Comparison of ENCODE assay signal across 18 mouse cellular contexts in the genomic region with DNA sequence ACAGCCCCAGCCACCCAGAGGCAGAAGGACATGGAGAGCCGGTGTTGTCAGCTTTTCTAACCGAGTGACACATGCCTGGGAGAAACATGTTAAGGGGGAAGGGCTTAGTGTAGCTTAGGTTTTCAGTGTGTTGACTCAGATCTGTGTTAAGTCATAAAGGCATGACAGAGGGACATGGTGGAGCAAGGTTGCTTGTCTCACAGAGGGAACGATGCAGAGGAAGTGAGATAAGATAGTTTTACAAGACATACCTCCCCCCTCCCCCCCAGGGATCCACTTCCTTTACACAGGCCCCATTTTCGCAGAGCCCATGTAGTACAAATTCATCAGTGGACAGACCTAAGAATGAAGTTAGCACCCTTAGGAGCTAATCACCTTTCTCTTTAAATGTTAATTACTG. TPM values are rescaled to one million over a fixed set of nuclear protein-coding genes. Genes with fewer than 3 reads are reported as not detected.
DNase-seq lines count a peak whose midpoint lies in the region; ATAC-seq and TF ChIP-seq lines count a peak whose summit lies in the region.
"Had no signal": no experiment of that assay in that cellular context is flagged by ENCODE, and none has a peak within 500 bp of the region (broad histone marks: within the 10 kb centered on the region; RNA-seq: fewer than 3 reads in every experiment).

No protein-coding gene starts in this region.

- H3K4me1 ChIP-seq in erythroblast, embryonic 14.5 days (ENCODE audit: control insufficient read depth), result peaks cover 45% of the 10 kb centered on the region
- H3K4me1 ChIP-seq in testis, adult 2 months (ENCODE audit: control insufficient read depth, insufficient read depth, low read length), result no peaks in the 10 kb centered on the region
- no peaks in the 10 kb centered on the region for H3K4me1 ChIP-seq in forebrain, embryonic 15.5 days

- peaks cover 57% of the 10 kb centered on the region for H3K27me3 ChIP-seq in erythroblast, embryonic 14.5 days (ENCODE audit: control insufficient read depth)
- H3K27me3 ChIP-seq in testis, adult 2 months (ENCODE audit: control insufficient read depth, insufficient read depth, low read length), result no peaks in the 10 kb centered on the region
- H3K27me3 ChIP-seq in forebrain, embryonic 15.5 days, result no peaks in the 10 kb centered on the region
- H3K27me3 ChIP-seq: midbrain, embryonic 13.5 days had no signal

- H3K27ac ChIP-seq in testis, adult 2 months (ENCODE audit: control insufficient read depth, insufficient read depth, low read depth, low read length), result no peak overlapping the region
- H3K27ac ChIP-seq in forebrain, embryonic 15.5 days (replicated peaks), result no peak overlapping the region
- H3K27ac ChIP-seq: hindbrain, embryonic 12.5 days; midbrain, embryonic 13.5 days had no signal

- H3K4me3 ChIP-seq in erythroblast, embryonic 14.5 days (replicated peaks), result peak overlapping the region; percentile 59
- peak overlapping the region; percentile 31; the same call in 1 of the 2 replicates for H3K4me3 ChIP-seq in testis, adult 2 months (ENCODE audit: control insufficient read depth, low read depth, low read length)
- H3K4me3 ChIP-seq in forebrain, embryonic 15.5 days, result no peak overlapping the region
- H3K4me3 ChIP-seq: hindbrain, embryonic 12.5 days; midbrain, embryonic 13.5 days; myocyte had no signal

- no peak overlapping the region for H3K9ac ChIP-seq in forebrain, embryonic 15.5 days (replicated peaks)
- H3K9ac ChIP-seq: forebrain, postnatal 0 days; hindbrain, embryonic 12.5 days; midbrain, embryonic 13.5 days had no signal

- WGBS in forebrain, embryonic 15.5 days, result 73% methylated on average over 4 of the region's 4 CpGs

- TF ChIP-seq POLR2A in testis, adult 2 months (IDR thresholded peaks at IDR 0.05; ENCODE audit: control insufficient read depth, low read depth, low read length), result no peak

- no peak for DNase-seq in testis, postnatal 14 days (ENCODE audit: low spot score)
- DNase-seq in right cerebral cortex, postnatal 14 days, result no peak
- no peak for DNase-seq in heart, postnatal 4 days
- DNase-seq: forebrain, postnatal 0 days; gastrocnemius, postnatal 10 days had no signal

- no peaks in the 10 kb centered on the region for H3K36me3 ChIP-seq in erythroblast, embryonic 14.5 days (ENCODE audit: control insufficient read depth)
- no peaks in the 10 kb centered on the region for H3K36me3 ChIP-seq in testis, adult 2 months (ENCODE audit: control insufficient read depth, insufficient read depth, low read length)
- H3K36me3 ChIP-seq in forebrain, embryonic 15.5 days, result no peaks in the 10 kb centered on the region
- H3K36me3 ChIP-seq: hindbrain, embryonic 12.5 days; midbrain, embryonic 13.5 days had no signal

- no peak for TF ChIP-seq CTCF in testis, adult 2 months (IDR thresholded peaks at IDR 0.05; ENCODE audit: control insufficient read depth, insufficient read depth, insufficient replicate concordance, low read depth, low read length)

- no peak for ATAC-seq in erythroblast, adult 5-6 weeks (replicated peaks; ENCODE audit: low FRiP score, poor library complexity, severe bottlenecking)
- ATAC-seq in granulocyte monocyte progenitor cell, adult 5-6 weeks (replicated peaks; ENCODE audit: poor library complexity, severe bottlenecking), result peak; percentile 73
- no peak for ATAC-seq in forebrain, embryonic 15.5 days (replicated peaks)
- ATAC-seq: forebrain, postnatal 0 days; midbrain, embryonic 13.5 days had no signal

- no peaks in the 10 kb centered on the region for H3K9me3 ChIP-seq in erythroblast, embryonic 14.5 days (ENCODE audit: control insufficient read depth, low read length)
- H3K9me3 ChIP-seq in forebrain, embryonic 15.5 days, result no peaks in the 10 kb centered on the region
- H3K9me3 ChIP-seq: hindbrain, embryonic 12.5 days; midbrain, embryonic 13.5 days had no signal

- no peak overlapping the region for H3K4me2 ChIP-seq in forebrain, embryonic 15.5 days (replicated peaks)
- H3K4me2 ChIP-seq: hindbrain, embryonic 12.5 days; midbrain, embryonic 13.5 days had no signal

RNA-seq across cellular contexts. Expression of a gene that starts 7.9 kb away (rescaled TPM):
- not detected in 2 replicates for polyA plus RNA-seq in erythroblast, embryonic 14.5 days (2012)
- not detected in 2 replicates for total RNA-seq in erythroblast, adult 5-6 weeks (2015; ENCODE audit: low replicate concordance)
- total RNA-seq in erythroblast, adult 5-6 weeks (2017; ENCODE audit: low replicate concordance), result 0.77 TPM in 1 of 2 replicates, not detected in the other
- polyA plus RNA-seq in testis, adult 2 months (2012; rRNA removed), result 2.0 and 2.7 TPM in 2 replicates
- total RNA-seq in granulocyte monocyte progenitor cell, adult 5-6 weeks (2014; fragmentation: Nextera tagmentation), result not detected in 2 replicates
- total RNA-seq in granulocyte monocyte progenitor cell, adult 5-6 weeks (2017), result not detected in 2 replicates
- 0.82 and 0.87 TPM in 2 replicates for polyA plus RNA-seq in forebrain, embryonic 15.5 days (2015; fragmentation: Nextera tagmentation; extraction: Ambion mirVana)
- under 1 TPM in 1 of 2 experiments, not detected in 1; 0.60 TPM for total RNA-seq in heart, postnatal 4 days (2021)
- total RNA-seq: forebrain, postnatal 0 days; gastrocnemius, postnatal 10 days; heart, adult 8-10 months; neutrophil, adult 5-6 weeks had no signal
- polyA plus RNA-seq: embryonic facial prominence, embryonic 11.5 days; heart, postnatal 0 days; hindbrain, embryonic 12.5 days; limb, embryonic 11.5 days had no signal

RNA-seq across cellular contexts. Expression of a gene that starts 30.6 kb away (rescaled TPM):
- polyA plus RNA-seq in erythroblast, embryonic 14.5 days (2012), result 0.01 TPM in 1 of 2 replicates, not detected in the other
- 0.63 TPM in 1 of 2 replicates, not detected in the other for total RNA-seq in erythroblast, adult 5-6 weeks (2015; ENCODE audit: low replicate concordance)
- 0.77 and 2.4 TPM in 2 replicates for total RNA-seq in erythroblast, adult 5-6 weeks (2017; ENCODE audit: low replicate concordance)
- 5.4 and 6.4 TPM in 2 replicates for polyA plus RNA-seq in testis, adult 2 months (2012; rRNA removed)
- 0.19 and 1.3 TPM in 2 replicates for total RNA-seq in granulocyte monocyte progenitor cell, adult 5-6 weeks (2014; fragmentation: Nextera tagmentation)
- not detected in 2 replicates for total RNA-seq in granulocyte monocyte progenitor cell, adult 5-6 weeks (2017)
- polyA plus RNA-seq in forebrain, embryonic 15.5 days (2015; fragmentation: Nextera tagmentation; extraction: Ambion mirVana), result 15.2 and 17.3 TPM in 2 replicates
- 1 to 10 TPM; 4.1 to 4.5 TPM for total RNA-seq in heart, postnatal 4 days (2021)
- total RNA-seq: neutrophil, adult 5-6 weeks had no signal

RNA-seq across cellular contexts. Expression of a gene that starts 35.7 kb away (rescaled TPM):
- 6.4 and 9.5 TPM in 2 replicates for polyA plus RNA-seq in erythroblast, embryonic 14.5 days (2012)
- 4.4 and 10.7 TPM in 2 replicates for total RNA-seq in erythroblast, adult 5-6 weeks (2015; ENCODE audit: low replicate concordance)
- total RNA-seq in erythroblast, adult 5-6 weeks (2017; ENCODE audit: low replicate concordance), result 27.3 and 54.5 TPM in 2 replicates
- 52.1 and 74.1 TPM in 2 replicates for polyA plus RNA-seq in testis, adult 2 months (2012; rRNA removed)
- 49.5 and 54.4 TPM in 2 replicates for total RNA-seq in granulocyte monocyte progenitor cell, adult 5-6 weeks (2014; fragmentation: Nextera tagmentation)
- 46.6 and 57.4 TPM in 2 replicates for total RNA-seq in granulocyte monocyte progenitor cell, adult 5-6 weeks (2017)
- 57.2 and 59.6 TPM in 2 replicates for polyA plus RNA-seq in forebrain, embryonic 15.5 days (2015; fragmentation: Nextera tagmentation; extraction: Ambion mirVana)
- total RNA-seq in heart, postnatal 4 days (2021), result 100 to 1,000 TPM; 237 to 239 TPM

RNA-seq across cellular contexts. Expression of a gene that starts 35.8 kb away (rescaled TPM):
- 37.6 and 98.2 TPM in 2 replicates for polyA plus RNA-seq in erythroblast, embryonic 14.5 days (2012)
- total RNA-seq in erythroblast, adult 5-6 weeks (2015; ENCODE audit: low replicate concordance), result 16.7 and 30.3 TPM in 2 replicates
- 27.0 and 27.2 TPM in 2 replicates for total RNA-seq in erythroblast, adult 5-6 weeks (2017; ENCODE audit: low replicate concordance)
- polyA plus RNA-seq in testis, adult 2 months (2012; rRNA removed), result 58.3 and 77.3 TPM in 2 replicates
- 45.7 and 48.0 TPM in 2 replicates for total RNA-seq in granulocyte monocyte progenitor cell, adult 5-6 weeks (2014; fragmentation: Nextera tagmentation)
- total RNA-seq in granulocyte monocyte progenitor cell, adult 5-6 weeks (2017), result 46.1 and 72.3 TPM in 2 replicates
- 144 and 145 TPM in 2 replicates for polyA plus RNA-seq in forebrain, embryonic 15.5 days (2015; fragmentation: Nextera tagmentation; extraction: Ambion mirVana)
- total RNA-seq in heart, postnatal 4 days (2021), result 10 to 100 TPM; 84.5 to 91.1 TPM

RNA-seq across cellular contexts. Expression of a gene that starts 54.9 kb away (rescaled TPM):
- 3.5 and 4.1 TPM in 2 replicates for polyA plus RNA-seq in erythroblast, embryonic 14.5 days (2012)
- total RNA-seq in erythroblast, adult 5-6 weeks (2015; ENCODE audit: low replicate concordance), result 29.8 and 37.4 TPM in 2 replicates
- total RNA-seq in erythroblast, adult 5-6 weeks (2017; ENCODE audit: low replicate concordance), result 26.9 and 36.0 TPM in 2 replicates
- polyA plus RNA-seq in testis, adult 2 months (2012; rRNA removed), result 54.8 and 58.9 TPM in 2 replicates
- total RNA-seq in granulocyte monocyte progenitor cell, adult 5-6 weeks (2014; fragmentation: Nextera tagmentation), result 57.6 and 75.3 TPM in 2 replicates
- 55.6 and 74.5 TPM in 2 replicates for total RNA-seq in granulocyte monocyte progenitor cell, adult 5-6 weeks (2017)
- 150 and 153 TPM in 2 replicates for polyA plus RNA-seq in forebrain, embryonic 15.5 days (2015; fragmentation: Nextera tagmentation; extraction: Ambion mirVana)
- 10 to 100 TPM; 63.3 to 74.8 TPM for total RNA-seq in heart, postnatal 4 days (2021)

Comparison
In these comparisons a context has a peak if more than half of its experiments do, and no peak if none do; other contexts are left out.
1. RNA of a gene that starts 35.7 kb away (total RNA-seq): 237 to 239 TPM in heart, postnatal 4 days; 46.6 to 57.4 TPM in granulocyte monocyte progenitor cell, adult 5-6 weeks and 4.4 to 54.5 TPM in erythroblast, adult 5-6 weeks; every median in the first group is over 4 times any median in the second.